Mouse (Mus musculus) heart, embryonic 14.5 days (tissue): Measurements from ENCODE around the gene Arhgef1. TPM values are rescaled to one million over a fixed set of nuclear protein-coding genes. Genes with fewer than 3 reads are reported as not detected.
A peak's percentile ranks its signal among the peaks of the same experiment; 100 is the strongest.

ENCODE experiments used
- ATAC-seq: fragments of 200-750 bp; cut with Nextera tagmentation; 2 replicates; pipeline ENCODE4 v1.8.0; 2017; ENCODE audit warnings: low read depth, moderate TSS enrichment; ENCODE audit not compliant: insufficient number of reproducible peaks, insufficient read depth, low FRiP score
- H3K27ac ChIP-seq, 2 experiments: fragments of 200-500 bp in 1 of 2; fragments of 300-500 bp in 1 of 2; sonication (generic) in 1 of 2; replicated peaks in 1 of 2; 2 replicates each; pipeline ENCODE4 v1.5.1; 2012 to 2014; ENCODE audit warnings: low read depth in 2 of 2, low read length in 2 of 2, control low read depth in 1 of 2, mild to moderate bottlenecking in 1 of 2, mixed read lengths in 1 of 2; ENCODE audit not compliant: control insufficient read depth in 1 of 2, insufficient read depth in 1 of 2
- H3K27me3 ChIP-seq: fragments of 300-500 bp; sonication (generic); 2 replicates; pipeline ENCODE4 v1.6.1; 2014; ENCODE audit warnings: mild to moderate bottlenecking, low read length, control low read depth; ENCODE audit not compliant: control insufficient read depth, insufficient read depth
- H3K36me3 ChIP-seq: fragments of 300-500 bp; sonication (generic); 2 replicates; pipeline ENCODE4 v1.6.1; 2014; ENCODE audit warnings: mild to moderate bottlenecking, control low read depth, low read length, mixed read lengths; ENCODE audit not compliant: control insufficient read depth, insufficient read depth
- H3K4me1 ChIP-seq, 2 experiments: fragments of 200-500 bp in 1 of 2; fragments of 300-500 bp in 1 of 2; sonication (generic) in 1 of 2; 2 replicates each; pipeline ENCODE4 v1.6.1; 2012 to 2014; ENCODE audit warnings: low read length in 2 of 2, control low read depth in 1 of 2, mixed read lengths in 1 of 2; ENCODE audit not compliant: control insufficient read depth in 2 of 2, insufficient read depth in 2 of 2
- H3K4me2 ChIP-seq: fragments of 300-500 bp; sonication (generic); 2 replicates; pipeline ENCODE4 v1.6.1; 2014; ENCODE audit warnings: mild to moderate bottlenecking, low read length
- H3K4me3 ChIP-seq, 2 experiments: fragments of 200-500 bp in 1 of 2; fragments of 300-500 bp in 1 of 2; sonication (generic) in 1 of 2; 2 replicates each; pipeline ENCODE4 v1.5.1; 2012 to 2014; ENCODE audit warnings: low read length in 2 of 2, mild to moderate bottlenecking in 2 of 2, control low read depth in 1 of 2, low read depth in 1 of 2, moderate library complexity in 1 of 2; ENCODE audit not compliant: control insufficient read depth in 1 of 2, insufficient read depth in 1 of 2
- H3K9ac ChIP-seq: fragments of 300-500 bp; sonication (generic); 2 replicates; pipeline ENCODE4 v1.6.1; 2014; ENCODE audit warnings: mild to moderate bottlenecking, low read length
- H3K9me3 ChIP-seq: fragments of 300-500 bp; sonication (generic); 2 replicates; pipeline ENCODE4 v1.6.1; 2016; ENCODE audit warnings: low read length, control low read depth; ENCODE audit not compliant: control insufficient read depth
- WGBS: fragments of 180-500 bp; shearing (Covaris S2); extraction: QIAGEN DNeasy Blood & Tissue Kit; methylation state at CpG from one replicate; pipeline ENCODE4 v1.1.7; 2014; 5-methylcytosine and 5-hydroxymethylcytosine counted together
- polyA plus RNA-seq: library from polyadenylated mRNA; unstranded; fragments of >200 nt; fragmentation: Nextera tagmentation; extraction: Ambion mirVana; gene quantifications from 2 replicates; pipeline ENCODE4 v1.2.1, GENCODE M21; 2014

The Arhgef1 gene
- 58.4 and 63.3 TPM in 2 replicates for polyA plus RNA-seq

- 7% methylated on average over 46 of the region's 68 CpGs for WGBS
- peak; percentile 7; the same call in 1 of the 2 replicates for ATAC-seq
- Histone ChIP-seq H3K9me3 (no peaks in the 10 kb centered on the region), H3K4me1 (peaks cover 14 to 40% of the 10 kb centered on the region in 2 experiments; a peak in 3 of 4 replicates), H3K27me3 (no peaks in the 10 kb centered on the region), H3K4me3 (peak within 1 kb of the TSS; percentile 75 to 82), H3K4me2 (peak within 1 kb of the TSS; percentile 80), H3K9ac (peak within 1 kb of the TSS; percentile 84), H3K27ac (peak within 1 kb of the TSS; percentile 78 to 89), H3K36me3 (0 out of 2 replicates have a peak, but pooled peaks cover 2% of the 10 kb centered on the region)
Measured at GRCm38 (mm10) chr7:24902630-24903443, at the start of gene Arhgef1. Arhgef1 (plus strand) TSS chr7:24902912.

- no peak overlapping the region for H3K9ac ChIP-seq
- H3K36me3 ChIP-seq = no peaks in the 10 kb centered on the region
- no peaks in the 10 kb centered on the region for H3K9me3 ChIP-seq
- no peak overlapping the region for H3K4me3 ChIP-seq
- no peaks in the 10 kb centered on the region for H3K27me3 ChIP-seq
- no peak overlapping the region for H3K27ac ChIP-seq
- ATAC-seq = no peak
- H3K4me2 ChIP-seq = no peak overlapping the region
- H3K4me1 ChIP-seq = no peaks in the 10 kb centered on the region; a peak in 1 of 4 replicates
Measured at GRCm38 (mm10) chr7:24853233-24853563, 49.5 kb upstream of the Arhgef1 start.

GRCm38 (mm10) chr7:24853695-24854094 is 49.0 kb upstream of the Arhgef1 start:
- H3K36me3 ChIP-seq = no peaks in the 10 kb centered on the region
- no peak overlapping the region for H3K4me3 ChIP-seq
- 29% methylated on average over 7 of the region's 7 CpGs for WGBS
- ATAC-seq = no peak
- H3K27ac ChIP-seq = no peak overlapping the region
- no peak overlapping the region for H3K9ac ChIP-seq
- no peak overlapping the region for H3K4me2 ChIP-seq
- H3K27me3 ChIP-seq = no peaks in the 10 kb centered on the region
- H3K9me3 ChIP-seq = no peaks in the 10 kb centered on the region
- no peaks in the 10 kb centered on the region; a peak in 1 of 4 replicates for H3K4me1 ChIP-seq

GRCm38 (mm10) chr7:24856460-24857120 is 46.1 kb upstream of the Arhgef1 start:
- H3K9me3 ChIP-seq = no peaks in the 10 kb centered on the region
- H3K4me2 ChIP-seq = no peak overlapping the region
- no peak for ATAC-seq
- no peaks in the 10 kb centered on the region for H3K27me3 ChIP-seq
- no peak overlapping the region for H3K27ac ChIP-seq
- H3K9ac ChIP-seq = no peak overlapping the region
- no peak overlapping the region for H3K4me3 ChIP-seq
- WGBS = 35% methylated on average over 6 of the region's 6 CpGs
- no peaks in the 10 kb centered on the region for H3K36me3 ChIP-seq
- H3K4me1 ChIP-seq = no peaks in the 10 kb centered on the region; a peak in 1 of 4 replicates

- no peak overlapping the region for H3K9ac ChIP-seq
- ATAC-seq = no peak
- H3K27ac ChIP-seq = no peak overlapping the region
- 63% methylated on average over 5 of the region's 5 CpGs for WGBS
- H3K9me3 ChIP-seq = no peaks in the 10 kb centered on the region
- no peak overlapping the region for H3K4me3 ChIP-seq
- no peak overlapping the region for H3K4me2 ChIP-seq
- H3K36me3 ChIP-seq = no peaks in the 10 kb centered on the region
- H3K4me1 ChIP-seq = no peaks in the 10 kb centered on the region
- H3K27me3 ChIP-seq = no peaks in the 10 kb centered on the region
Measured at GRCm38 (mm10) chr7:24859234-24859633, 43.5 kb upstream of the Arhgef1 start.

GRCm38 (mm10) chr7:24861913-24862312 is 40.8 kb upstream of the Arhgef1 start, which contains the start of gene Gm9844:
Gm9844 (plus strand) TSS chr7:24862213.
- Histone ChIP-seq H3K4me2 (no peak within 1 kb of the TSS), H3K9ac (no peak within 1 kb of the TSS), H3K36me3 (no peaks in the 10 kb centered on the region), H3K27me3 (no peaks in the 10 kb centered on the region), H3K4me3 (no peak within 1 kb of the TSS), H3K4me1 (no peaks in the 10 kb centered on the region), H3K9me3 (no peaks in the 10 kb centered on the region), H3K27ac (no peak within 1 kb of the TSS)
- ATAC-seq = no peak
- 81% methylated on average over 7 of the region's 7 CpGs for WGBS

- Histone ChIP-seq H3K27ac (no peak overlapping the region), H3K9ac (no peak overlapping the region), H3K4me2 (no peak overlapping the region), H3K9me3 (no peaks in the 10 kb centered on the region), H3K4me3 (no peak overlapping the region), H3K36me3 (no peaks in the 10 kb centered on the region), H3K27me3 (no peaks in the 10 kb centered on the region), H3K4me1 (no peaks in the 10 kb centered on the region)
- ATAC-seq = no peak
- 75% methylated on average over 4 of the region's 4 CpGs for WGBS
Measured at GRCm38 (mm10) chr7:24862853-24863252, 39.9 kb upstream of the Arhgef1 start.
